Mouse (Mus musculus): ENCODE measurements around the gene Tle3. TPM values are rescaled to one million over a fixed set of nuclear protein-coding genes. Genes with fewer than 3 reads are reported as not detected.

The Tle3 gene
- total RNA-seq, 2 experiments from 2014 or later = 82.4 to 92.7 TPM

DNA sequence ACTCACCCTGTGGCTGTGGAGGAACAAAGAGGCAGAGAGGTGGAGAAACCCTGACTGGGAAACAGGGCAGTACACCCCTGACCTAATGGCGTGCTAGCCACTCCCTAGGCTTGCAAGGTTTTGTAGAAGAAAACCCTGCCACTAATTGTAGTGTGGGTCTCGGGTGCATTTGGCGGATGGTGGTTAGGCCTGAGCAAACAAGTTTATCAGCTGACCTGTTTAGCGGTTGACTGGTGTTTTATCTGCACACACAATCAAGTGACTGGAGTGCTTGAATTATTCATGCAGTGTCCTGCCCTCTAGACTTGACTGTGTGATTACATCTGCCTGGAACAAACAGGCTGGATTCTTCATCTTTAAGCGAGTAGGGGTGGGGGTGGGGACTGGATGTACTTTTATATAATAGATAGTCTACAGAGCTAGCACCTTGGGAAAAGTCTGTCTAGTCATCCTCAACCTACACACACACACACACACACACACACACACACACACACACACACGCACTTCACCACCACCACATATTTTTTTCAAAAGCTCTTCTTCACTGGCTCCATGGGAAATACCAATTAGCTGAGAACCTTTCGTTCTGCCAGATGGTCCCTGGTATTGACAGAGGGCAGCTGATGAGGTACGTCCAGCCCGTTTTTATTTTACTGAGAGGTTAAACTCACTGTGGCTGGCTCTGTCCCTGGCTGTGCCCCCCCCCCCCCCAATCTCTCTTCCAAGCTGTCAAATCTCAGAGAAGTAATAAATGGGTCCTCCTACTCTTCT lies 5.7 kb downstream of the Tle3 start:
- DNase-seq = no peak

DNA sequence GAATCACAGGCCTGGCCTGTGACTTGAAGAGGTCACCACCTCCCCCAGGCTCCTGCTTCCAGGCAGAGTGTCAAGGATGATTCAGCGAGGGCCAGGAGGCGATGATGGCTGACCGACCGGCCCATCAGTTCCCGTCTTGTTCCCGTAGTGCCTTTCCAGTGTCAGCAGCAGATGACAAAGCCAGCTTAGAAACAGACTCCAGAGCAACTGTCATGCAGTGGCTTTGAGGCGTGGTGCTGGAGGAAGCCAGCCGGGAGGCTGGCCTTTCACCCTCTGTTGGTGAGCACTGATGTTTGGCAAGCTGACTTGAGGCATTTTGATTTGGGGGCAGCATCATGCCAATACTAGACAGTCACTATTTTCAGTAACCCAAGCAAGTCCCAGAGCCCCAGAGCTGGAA lies 6.3 kb downstream of the Tle3 start:
- no peak for DNase-seq

DNA sequence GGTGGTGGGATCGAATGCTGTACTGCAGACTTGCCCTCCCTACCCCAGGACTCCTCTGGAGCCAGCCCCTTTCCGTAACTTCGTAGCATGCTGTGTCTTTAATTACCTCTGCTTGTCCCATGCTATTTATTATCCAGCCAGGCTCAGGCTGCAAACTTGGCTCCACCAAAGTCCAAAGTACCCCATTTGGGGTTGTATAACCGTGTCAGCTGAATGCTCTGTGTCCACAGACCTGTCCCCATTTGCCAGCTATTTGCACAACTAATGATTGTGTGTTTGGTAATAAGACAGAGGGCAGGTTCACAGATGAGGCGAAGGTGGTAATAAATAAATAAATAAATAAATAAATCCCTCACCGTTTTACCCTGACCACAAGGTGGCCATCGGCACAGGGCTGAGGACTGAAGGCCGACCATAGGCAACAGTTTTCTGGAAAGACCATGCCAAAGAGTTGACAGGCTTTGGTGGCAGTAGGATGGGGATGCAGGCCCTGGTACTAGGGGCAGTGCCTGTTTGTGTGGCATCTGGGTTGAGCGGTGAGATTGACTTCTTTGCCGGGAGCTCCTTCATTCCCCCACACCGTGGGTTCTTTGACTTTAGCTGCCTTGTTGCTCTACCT lies 7.0 kb downstream of the Tle3 start:
- no peak for DNase-seq

DNA sequence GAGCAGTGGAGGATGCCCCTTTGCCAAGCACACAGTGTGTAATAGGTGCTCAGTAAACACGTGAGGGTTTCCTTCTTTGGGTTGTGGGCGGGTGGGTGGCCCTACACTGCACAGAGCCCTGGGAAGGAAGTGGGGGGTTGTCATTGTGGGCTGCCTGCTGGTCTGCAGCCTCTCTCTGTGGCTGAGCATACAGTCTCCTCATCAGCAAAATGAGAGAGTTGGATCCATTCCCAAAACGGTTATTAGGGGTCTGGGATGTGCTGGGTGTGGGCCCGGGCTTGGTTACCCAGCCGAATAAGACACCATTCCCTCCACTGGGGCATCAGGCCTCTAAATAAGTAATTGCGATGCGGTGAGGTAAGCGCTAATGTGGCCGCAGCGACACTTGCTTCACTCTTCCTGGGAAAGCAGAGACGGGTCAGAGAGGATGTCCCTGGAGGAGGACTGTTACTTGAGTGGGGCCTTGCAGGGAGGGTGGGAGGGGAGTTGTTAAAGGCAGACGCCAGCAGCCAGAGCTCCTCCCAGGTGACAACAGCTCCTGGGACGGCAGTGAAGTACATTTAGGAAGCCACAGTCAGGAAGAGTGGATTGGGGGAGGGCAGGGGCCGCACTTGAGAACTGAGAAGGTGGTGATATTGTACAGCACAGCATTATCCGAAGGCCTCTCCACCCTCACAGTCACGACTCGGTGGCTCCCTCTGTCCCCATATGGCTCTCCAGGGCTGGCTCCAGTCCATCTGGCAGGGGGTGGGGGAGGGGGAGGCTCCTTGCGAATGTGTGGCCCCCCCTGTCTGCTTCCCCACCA lies 8.3 kb downstream of the Tle3 start:
- no peak for DNase-seq

- DNase-seq = no peak
These were observed 8.9 kb downstream of the Tle3 start for GRCm38 (mm10) chr9:61381063-61381408.

DNA sequence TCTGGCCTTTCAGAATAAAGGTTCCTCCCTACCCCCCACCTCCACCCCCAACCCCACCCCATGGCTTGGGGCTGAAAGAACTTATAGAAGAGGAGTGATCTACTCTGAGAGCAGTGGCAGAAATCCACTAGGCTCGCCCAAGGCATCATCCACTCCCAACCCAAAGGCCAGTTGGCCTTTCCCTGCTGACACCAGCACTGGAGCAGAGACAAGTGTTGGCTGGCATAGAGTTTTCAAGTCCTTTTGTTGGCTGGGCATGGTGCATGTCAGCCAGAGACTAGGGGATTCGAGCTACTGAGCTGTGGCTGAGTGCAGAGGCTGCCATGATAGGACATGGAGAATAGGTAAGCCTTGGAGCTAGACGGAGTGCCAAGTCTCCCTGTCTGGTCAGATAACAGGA lies 9.3 kb downstream of the Tle3 start:
- DNase-seq = no peak

GRCm38 (mm10) chr9:61382595-61383186 lies 10.5 kb downstream of the Tle3 start:
- DNase-seq = no peak

GRCm38 (mm10) chr9:61384101-61384500 lies 11.9 kb downstream of the Tle3 start:
- DNase-seq = no peak

GRCm38 (mm10) chr9:61384646-61385443 lies 12.7 kb downstream of the Tle3 start:
- DNase-seq = no peak

- DNase-seq = no peak
These were observed 13.6 kb downstream of the Tle3 start for GRCm38 (mm10) chr9:61385753-61386152.

GRCm38 (mm10) chr9:61386314-61386713 lies 14.1 kb downstream of the Tle3 start:
- DNase-seq = no peak

GRCm38 (mm10) chr9:61387797-61388196 lies 15.6 kb downstream of the Tle3 start:
- no peak for DNase-seq

DNA sequence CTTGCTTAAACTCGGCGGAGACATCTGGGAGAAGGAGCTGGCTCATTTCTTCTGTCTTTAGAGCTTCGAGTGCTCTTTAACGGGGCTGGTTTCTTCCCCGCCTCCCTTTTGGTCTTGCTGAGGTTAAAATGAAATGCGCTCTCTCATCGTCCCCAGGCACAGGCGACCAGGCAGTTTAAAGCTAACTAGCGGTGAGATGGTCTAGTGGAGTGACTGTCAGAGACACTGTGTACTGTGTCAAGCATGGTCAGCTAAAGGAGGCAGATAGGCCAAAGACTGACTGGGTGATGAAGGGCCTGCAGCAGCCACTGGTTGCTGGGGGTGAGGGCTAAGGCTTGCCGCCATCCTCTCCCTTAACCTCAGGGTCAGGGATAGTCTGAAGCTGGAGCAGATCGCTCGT lies 16.0 kb downstream of the Tle3 start:
- DNase-seq = no peak

DNA sequence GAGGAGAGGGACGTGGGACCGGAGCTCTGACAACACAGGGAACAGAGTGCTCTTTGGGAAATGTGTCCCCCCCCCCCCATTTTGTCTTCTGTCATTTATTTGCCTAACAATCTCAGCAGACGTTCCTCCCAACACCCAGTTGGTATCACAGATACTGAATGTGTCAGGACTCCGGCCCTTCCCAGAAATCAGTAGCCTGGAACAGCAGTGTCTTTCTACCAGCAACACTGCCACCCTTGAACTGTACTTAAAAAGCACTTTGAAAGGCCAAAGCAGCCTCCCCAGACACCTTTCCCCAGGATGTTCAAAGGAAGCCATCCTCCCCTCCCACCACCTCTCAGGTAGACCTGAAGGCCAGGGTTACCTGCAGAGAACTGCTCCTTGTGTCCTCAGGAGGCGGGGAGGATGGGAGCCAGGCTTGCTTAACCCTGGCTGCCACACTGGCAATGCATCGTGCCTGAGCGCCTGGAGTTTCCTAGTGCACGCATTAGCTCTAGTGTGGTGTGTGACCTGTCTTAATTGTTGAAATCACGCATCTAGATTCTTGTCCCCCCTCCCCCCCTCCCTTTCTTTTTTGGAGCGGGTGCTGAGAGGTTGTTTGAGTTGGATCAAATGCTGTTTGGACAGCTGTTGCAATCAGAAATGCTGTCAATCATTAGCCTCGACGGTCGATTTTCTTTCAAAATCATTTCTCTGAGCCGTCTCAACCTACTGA lies 16.7 kb downstream of the Tle3 start:
- no peak for DNase-seq

GRCm38 (mm10) chr9:61389404-61389701 lies 17.2 kb downstream of the Tle3 start:
- DNase-seq = no peak

DNA sequence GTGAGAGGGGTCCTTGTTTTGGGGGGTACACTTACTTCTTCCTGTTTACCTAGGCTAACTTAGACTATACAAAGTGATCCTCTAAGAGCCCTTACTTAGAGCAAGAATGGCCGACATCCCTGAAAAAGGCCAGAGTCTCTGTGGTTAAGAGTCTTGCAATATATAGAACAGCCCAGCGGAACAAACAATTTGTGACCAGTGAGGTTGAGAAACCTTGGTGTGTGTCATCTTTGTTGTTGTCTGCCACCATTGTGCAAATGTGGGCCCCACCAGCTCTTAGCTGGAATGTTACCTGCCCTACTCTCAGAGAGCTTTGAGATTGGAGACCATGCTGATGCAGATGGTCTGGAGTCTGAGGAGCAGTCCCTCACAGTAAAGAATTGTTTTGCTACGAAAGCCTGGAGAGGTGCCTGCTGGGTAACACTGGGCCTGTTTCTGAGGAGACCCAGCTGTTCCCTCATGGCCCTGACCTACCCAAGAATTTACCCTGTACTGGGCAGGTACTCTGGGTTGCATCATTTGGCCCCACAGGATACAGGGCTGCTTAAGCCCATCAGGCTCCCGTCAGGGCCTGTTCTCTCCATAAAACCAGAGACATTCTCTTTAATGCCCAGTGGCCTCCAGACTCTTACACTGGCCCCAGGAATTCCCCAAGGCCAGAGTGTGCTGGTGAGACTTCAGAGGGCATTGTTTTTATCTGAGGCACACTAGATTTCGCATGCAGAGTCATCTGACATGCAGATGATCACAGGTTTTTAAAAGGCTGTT lies 19.6 kb downstream of the Tle3 start:
- peak; percentile 67 for DNase-seq

GRCm38 (mm10) chr9:61392338-61392620 lies 20.1 kb downstream of the Tle3 start:
- DNase-seq = no peak

DNA sequence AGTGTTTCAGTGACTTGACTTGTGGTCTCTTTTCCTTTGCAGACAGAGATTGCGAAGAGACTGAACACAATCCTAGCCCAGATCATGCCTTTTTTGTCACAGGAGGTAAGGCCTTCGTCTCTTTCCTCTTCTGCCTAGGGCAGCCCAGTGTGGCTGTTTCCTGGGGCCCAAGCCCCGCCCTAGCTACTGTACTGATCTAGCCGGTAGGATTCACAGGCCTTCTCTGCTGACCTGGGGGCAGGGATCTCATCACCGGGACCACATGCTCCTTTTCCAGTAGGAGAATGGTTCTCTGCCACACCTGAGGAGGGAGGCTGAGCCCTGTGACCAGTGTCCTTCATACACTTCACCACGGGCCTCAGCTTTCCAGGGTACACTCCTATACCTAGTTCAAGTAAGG lies 21.0 kb downstream of the Tle3 start:
- DNase-seq = no peak

- no peak for DNase-seq
These were observed 21.7 kb downstream of the Tle3 start for GRCm38 (mm10) chr9:61393847-61394246.

- no peak for DNase-seq
These were observed 22.9 kb downstream of the Tle3 start for GRCm38 (mm10) chr9:61395071-61395470.

DNA sequence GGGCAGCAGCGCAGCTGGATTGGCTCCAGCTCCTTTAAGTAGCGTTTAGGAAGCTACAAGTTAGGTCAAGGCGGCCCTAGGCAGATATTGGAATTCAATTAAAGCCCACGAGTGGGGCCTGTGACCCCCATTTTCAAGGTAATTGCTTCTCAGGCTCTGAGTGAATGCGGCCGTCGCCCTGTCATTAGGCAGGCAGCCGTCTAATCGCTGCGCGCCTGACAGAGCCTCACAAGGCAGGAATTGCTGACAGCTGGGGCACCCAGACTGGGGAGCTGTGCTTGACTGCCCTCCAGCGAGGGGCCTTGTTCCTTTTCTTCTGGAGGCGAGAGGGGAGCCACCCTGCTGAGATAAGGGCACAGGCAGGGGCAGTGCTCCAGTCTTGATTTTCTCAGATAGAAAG lies 24.3 kb downstream of the Tle3 start:
- no peak for DNase-seq

Measured in adrenal gland, postnatal 10 days (tissue).